Mouse (Mus musculus) erythroblast, embryonic 14.5 days (primary cell): ENCODE results near the gene Kbtbd6.

Experiments used
- GATA1 ChIP-seq: IDR thresholded peaks from 2 replicates; pipeline ENCODE4 v1.6.1; 2012; ENCODE audit warnings: low read length, inconsistent platforms, mixed read lengths
- TAL1 ChIP-seq: IDR thresholded peaks from 3 replicates; pipeline ENCODE4 v1.6.1; 2012; ENCODE audit warnings: low read length, inconsistent platforms, mixed read lengths

GRCm38 (mm10) chr14:79503371-79504075 is 51.9 kb downstream of the Kbtbd6 start:
- no peak for TF ChIP-seq GATA1
- no peak for TF ChIP-seq TAL1
